Mouse (Mus musculus): ENCODE data around the gene Grid2ip.

DNA sequence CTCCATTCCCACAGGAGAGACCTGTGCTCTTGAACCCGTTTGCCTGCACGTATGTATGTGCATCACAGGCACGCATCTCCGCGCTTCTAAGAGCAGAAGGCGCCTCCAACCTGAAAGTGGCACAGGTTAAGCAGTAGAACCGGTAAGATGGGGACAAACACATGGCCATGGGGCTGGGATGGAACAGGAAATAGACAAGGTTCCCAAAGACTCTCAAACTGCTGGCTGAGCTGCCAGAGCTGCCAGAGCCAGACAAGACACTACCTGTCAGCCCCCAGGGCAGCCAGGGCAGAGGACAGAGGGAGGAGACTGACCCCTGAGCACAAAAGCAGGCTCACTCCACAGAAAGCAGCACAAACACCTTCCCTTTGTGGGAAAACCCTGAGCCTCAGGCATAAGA is 47.2 kb upstream of the Grid2ip start:
- TF ChIP-seq POLR2A (IDR thresholded peaks at IDR 0.05; ENCODE audit: insufficient read length, low read depth) (no peak), REST (IDR thresholded peaks at IDR 0.05; ENCODE audit: insufficient read depth, insufficient read length) (no peak), MYOG (IDR thresholded peaks at IDR 0.05; ENCODE audit: control insufficient read depth in 1 of 3, insufficient read depth in 1 of 3, insufficient read length in 2 of 3, low read depth in 2 of 3) (no peak), SRF (IDR thresholded peaks at IDR 0.05; ENCODE audit: control insufficient read depth, insufficient read length, low read depth) (no peak), USF1 (IDR thresholded peaks at IDR 0.05; ENCODE audit: low read depth) (no peak), MAX (IDR thresholded peaks at IDR 0.05; ENCODE audit: low read depth) (no peak), TCF12 (IDR thresholded peaks at IDR 0.05; ENCODE audit: insufficient read depth, poor library complexity, severe bottlenecking) (no peak), TCF3 (IDR thresholded peaks at IDR 0.05; ENCODE audit: insufficient read length, low read depth) (no peak), POLR2AphosphoS2 (IDR thresholded peaks at IDR 0.05; ENCODE audit: insufficient read length, low read depth) (no peak)

Data from myocyte (in vitro differentiated cells).